Mouse (Mus musculus): Measurements from ENCODE around the gene Myo3b. TPM values are rescaled to one million over a fixed set of nuclear protein-coding genes. Genes with fewer than 3 reads are reported as not detected.

Gene Myo3b
- polyA plus RNA-seq, 1 experiment from 2014 or later = not detected

DNA sequence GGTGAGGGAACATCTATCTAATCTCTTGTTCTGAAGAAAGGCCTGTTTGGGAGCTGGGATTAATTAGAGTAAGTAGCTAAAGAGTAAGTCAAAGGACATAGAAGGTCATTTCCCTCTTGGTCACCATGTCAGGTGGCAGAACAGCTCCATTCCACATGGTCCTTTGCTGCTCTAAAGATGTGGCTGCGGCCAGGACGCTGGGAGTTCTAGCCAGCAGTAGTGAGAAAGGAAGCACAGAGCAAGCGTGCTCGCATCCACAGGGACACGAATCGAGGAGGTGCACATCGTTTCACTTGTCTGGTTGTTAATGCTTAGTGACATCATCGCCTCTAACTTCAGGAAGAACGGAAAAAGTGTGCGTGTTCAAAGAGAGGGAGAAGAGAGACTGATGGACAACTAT, 212.3 kb downstream of the Myo3b start:
- no peak for ATAC-seq
- WGBS = 88% methylated on average over 10 of the region's 10 CpGs
- H3K9ac ChIP-seq (ENCODE audit: low read depth, low read length) = no peak overlapping the region

DNA sequence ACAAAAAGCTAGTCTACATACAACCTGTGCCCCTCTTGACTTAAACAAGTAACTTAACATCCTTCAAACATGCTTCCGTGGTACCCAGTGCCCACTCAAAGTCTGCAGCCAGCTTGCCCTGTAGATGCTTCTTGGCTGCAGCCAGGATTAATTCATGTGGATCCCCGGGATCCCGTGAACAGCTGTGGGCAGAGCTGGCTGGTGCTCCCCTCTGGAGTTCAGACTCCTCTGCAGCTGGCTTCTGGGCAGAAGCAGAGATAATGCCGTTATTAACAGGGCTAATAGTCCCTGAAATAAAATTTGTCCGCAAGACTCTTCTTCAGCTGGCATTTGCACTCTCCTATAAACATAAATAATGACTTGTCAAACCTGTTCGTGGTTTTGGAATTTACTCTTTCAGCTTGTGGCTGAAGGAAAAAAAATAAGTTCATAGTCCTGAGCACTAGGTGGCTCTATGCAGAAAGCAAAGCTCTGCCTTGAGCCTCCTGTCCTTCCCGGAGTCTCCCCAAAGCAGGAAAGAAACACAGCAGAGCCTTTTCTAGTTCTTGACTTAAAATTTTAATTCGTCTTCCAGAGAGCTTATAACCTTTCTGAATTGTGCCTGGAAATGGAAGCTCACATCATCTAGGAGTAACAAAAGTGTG, 220.6 kb downstream of the Myo3b start:
- no peak overlapping the region for H3K9ac ChIP-seq (ENCODE audit: low read depth, low read length)
- H3K4me3 ChIP-seq (ENCODE audit: low read depth, low read length) = no peak overlapping the region

More for the DNA sequence above, 212.3 kb downstream of the Myo3b start:
- TF ChIP-seq CTCF (IDR thresholded peaks at IDR 0.05; ENCODE audit: low read depth) = no peak
- Histone ChIP-seq H3K9me3 (ENCODE audit: control insufficient read depth) (no peaks in the 10 kb centered on the region), H3K4me1 (replicated peaks; ENCODE audit: control insufficient read depth, insufficient read depth, low read length) (no peaks in the 10 kb centered on the region), H3K27ac (ENCODE audit: low read depth, low read length) (no peak overlapping the region), H3K27me3 (replicated peaks; ENCODE audit: control insufficient read depth, insufficient read depth, low read length) (no peaks in the 10 kb centered on the region), H3K4me3 (ENCODE audit: low read depth, low read length) (no peak overlapping the region), H3K4me2 (replicated peaks; ENCODE audit: low read depth) (no peak overlapping the region), H3K36me3 (ENCODE audit: control insufficient read depth, insufficient read depth) (no peaks in the 10 kb centered on the region)

DNA sequence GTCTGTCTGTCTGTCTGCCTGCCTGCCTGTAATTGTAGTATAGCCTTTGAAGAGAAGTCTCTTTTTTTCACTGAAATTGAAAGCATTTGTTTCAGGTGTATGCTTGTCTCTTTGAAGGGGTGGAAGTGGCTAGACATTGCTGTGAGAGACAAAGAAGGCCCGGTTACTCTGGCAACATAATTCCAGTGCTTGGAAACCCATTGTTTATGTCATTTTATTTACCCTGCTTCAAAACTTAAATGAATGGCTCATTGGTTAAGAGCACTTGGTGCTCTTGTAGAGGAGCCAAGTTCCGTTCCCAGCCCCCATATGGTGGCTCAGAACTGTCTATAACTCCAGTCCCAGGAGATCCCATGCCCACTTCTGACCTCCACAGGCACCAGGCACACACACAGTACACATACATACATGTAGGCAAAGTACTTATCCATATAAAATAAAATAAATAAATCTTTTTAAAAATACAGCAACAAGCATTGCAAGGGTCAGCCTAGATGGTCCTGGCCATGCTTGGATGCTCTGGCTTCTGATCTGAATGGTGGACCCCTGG, 221.8 kb downstream of the Myo3b start:
- H3K27ac ChIP-seq (ENCODE audit: low read depth, low read length) = no peak overlapping the region
- no peaks in the 10 kb centered on the region for H3K9me3 ChIP-seq (ENCODE audit: control insufficient read depth)
- no peak for TF ChIP-seq CTCF (IDR thresholded peaks at IDR 0.05; ENCODE audit: low read depth)
- no peak overlapping the region for H3K9ac ChIP-seq (ENCODE audit: low read depth, low read length)
- H3K27me3 ChIP-seq (replicated peaks; ENCODE audit: control insufficient read depth, insufficient read depth, low read length) = no peaks in the 10 kb centered on the region
- H3K36me3 ChIP-seq (ENCODE audit: control insufficient read depth, insufficient read depth) = no peaks in the 10 kb centered on the region
- no peak for ATAC-seq
- H3K4me1 ChIP-seq (replicated peaks; ENCODE audit: control insufficient read depth, insufficient read depth, low read length) = no peaks in the 10 kb centered on the region
- 49% methylated on average over 2 of the region's 2 CpGs for WGBS
- no peak overlapping the region for H3K4me2 ChIP-seq (replicated peaks; ENCODE audit: low read depth)
- no peak overlapping the region for H3K4me3 ChIP-seq (ENCODE audit: low read depth, low read length)

More for the DNA sequence above, 220.6 kb downstream of the Myo3b start:
- no peak overlapping the region for H3K27ac ChIP-seq (ENCODE audit: low read depth, low read length)
- peak; percentile 72 for TF ChIP-seq CTCF (IDR thresholded peaks at IDR 0.05; ENCODE audit: low read depth)
- no peaks in the 10 kb centered on the region for H3K9me3 ChIP-seq (ENCODE audit: control insufficient read depth)
- 14% methylated on average over 8 of the region's 8 CpGs for WGBS
- H3K27me3 ChIP-seq (replicated peaks; ENCODE audit: control insufficient read depth, insufficient read depth, low read length) = no peaks in the 10 kb centered on the region
- H3K36me3 ChIP-seq (ENCODE audit: control insufficient read depth, insufficient read depth) = no peaks in the 10 kb centered on the region
- no peaks in the 10 kb centered on the region for H3K4me1 ChIP-seq (replicated peaks; ENCODE audit: control insufficient read depth, insufficient read depth, low read length)
- no peak for ATAC-seq
- H3K4me2 ChIP-seq (replicated peaks; ENCODE audit: low read depth) = no peak overlapping the region

DNA sequence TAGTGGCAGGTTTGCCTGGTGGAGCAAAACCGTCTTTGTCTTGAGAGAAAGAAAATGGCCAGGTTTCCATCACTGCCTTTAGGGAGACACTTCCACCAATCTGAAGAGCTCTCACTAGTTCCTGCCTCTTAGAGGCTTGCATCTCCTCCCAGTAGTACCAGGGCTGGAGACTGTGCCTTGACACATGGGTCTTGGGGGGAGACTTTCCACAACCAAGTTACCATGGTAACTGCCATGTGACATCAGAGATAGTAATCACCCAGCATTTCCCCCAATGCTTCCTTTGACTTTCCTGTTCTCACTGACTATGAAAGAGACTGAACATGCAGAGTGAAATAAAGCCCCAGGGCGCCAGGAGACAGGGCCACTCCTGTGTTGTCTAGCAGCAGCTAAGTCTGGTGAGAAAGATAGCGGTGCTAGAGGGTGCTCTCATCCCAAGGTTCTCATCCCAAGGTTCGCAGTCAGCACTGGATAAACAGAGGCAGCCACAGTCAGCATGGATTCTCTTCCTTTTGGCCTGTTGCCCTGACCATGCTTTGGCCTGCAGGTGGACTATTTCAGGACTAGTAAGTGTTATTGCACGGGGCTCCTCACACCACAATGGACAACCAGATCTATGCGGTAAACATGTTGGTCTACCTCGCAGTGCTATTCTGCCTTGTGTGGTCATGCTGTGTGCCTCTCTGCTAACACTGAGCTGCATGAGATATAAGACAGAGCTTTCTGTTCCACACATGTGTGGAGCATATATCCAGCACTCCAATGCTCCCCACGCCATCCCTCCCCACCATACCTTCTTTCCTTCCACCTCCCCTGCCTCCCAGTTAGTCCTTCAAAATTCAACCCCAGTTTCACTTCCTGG, 223.0 kb downstream of the Myo3b start:
- no peak for ATAC-seq
- no peak overlapping the region for H3K27ac ChIP-seq (ENCODE audit: low read depth, low read length)
- no peaks in the 10 kb centered on the region for H3K36me3 ChIP-seq (ENCODE audit: control insufficient read depth, insufficient read depth)
- H3K9me3 ChIP-seq (ENCODE audit: control insufficient read depth) = no peaks in the 10 kb centered on the region
- no peak overlapping the region for H3K4me3 ChIP-seq (ENCODE audit: low read depth, low read length)
- H3K4me2 ChIP-seq (replicated peaks; ENCODE audit: low read depth) = no peak overlapping the region
- 61% methylated on average over 8 of the region's 8 CpGs for WGBS
- no peak for TF ChIP-seq CTCF (IDR thresholded peaks at IDR 0.05; ENCODE audit: low read depth)
- H3K4me1 ChIP-seq (replicated peaks; ENCODE audit: control insufficient read depth, insufficient read depth, low read length) = no peaks in the 10 kb centered on the region
- no peak overlapping the region for H3K9ac ChIP-seq (ENCODE audit: low read depth, low read length)
- H3K27me3 ChIP-seq (replicated peaks; ENCODE audit: control insufficient read depth, insufficient read depth, low read length) = no peaks in the 10 kb centered on the region

DNA sequence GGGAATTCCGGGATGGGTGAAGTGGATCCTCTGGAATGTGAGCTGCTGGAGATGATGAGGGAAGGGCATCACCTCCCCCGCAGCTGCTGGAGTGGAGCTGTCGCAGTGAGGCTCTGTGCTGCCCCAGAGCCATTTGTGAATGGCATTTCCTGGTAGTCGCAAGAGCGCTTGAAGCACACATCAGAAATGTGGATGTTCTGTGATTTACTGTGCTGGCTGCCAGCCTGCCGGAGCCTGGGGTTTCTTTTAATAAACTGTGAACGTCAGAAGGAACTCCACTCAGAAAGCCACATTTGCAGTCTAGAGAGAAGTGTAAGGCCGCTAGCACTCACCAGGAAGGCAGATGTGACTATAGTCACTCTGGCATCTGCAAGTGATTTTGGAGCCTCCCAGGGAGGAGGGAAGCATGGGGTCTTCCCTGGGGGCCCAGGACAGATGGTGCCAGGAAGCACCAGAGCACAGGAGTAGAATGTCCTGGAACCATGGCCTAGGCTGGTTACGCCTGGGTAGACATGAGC, 223.7 kb downstream of the Myo3b start:
- Histone ChIP-seq H3K27ac (ENCODE audit: low read depth, low read length) (no peak overlapping the region), H3K9ac (ENCODE audit: low read depth, low read length) (no peak overlapping the region), H3K4me1 (replicated peaks; ENCODE audit: control insufficient read depth, insufficient read depth, low read length) (no peaks in the 10 kb centered on the region), H3K36me3 (ENCODE audit: control insufficient read depth, insufficient read depth) (no peaks in the 10 kb centered on the region), H3K27me3 (replicated peaks; ENCODE audit: control insufficient read depth, insufficient read depth, low read length) (no peaks in the 10 kb centered on the region), H3K4me2 (replicated peaks; ENCODE audit: low read depth) (no peak overlapping the region), H3K9me3 (ENCODE audit: control insufficient read depth) (no peaks in the 10 kb centered on the region), H3K4me3 (ENCODE audit: low read depth, low read length) (no peak overlapping the region)
- 43% methylated on average over 9 of the region's 9 CpGs for WGBS
- no peak for ATAC-seq
- no peak for TF ChIP-seq CTCF (IDR thresholded peaks at IDR 0.05; ENCODE audit: low read depth)

Measured in intestine, postnatal 0 days (tissue).